Mouse (Mus musculus): ENCODE results near the gene Opcml. TPM values are rescaled to one million over a fixed set of nuclear protein-coding genes. Genes with fewer than 3 reads are reported as not detected.

Gene Opcml
- polyA plus RNA-seq, 1 experiment from 2014 or later, result 88.6 TPM

DNA sequence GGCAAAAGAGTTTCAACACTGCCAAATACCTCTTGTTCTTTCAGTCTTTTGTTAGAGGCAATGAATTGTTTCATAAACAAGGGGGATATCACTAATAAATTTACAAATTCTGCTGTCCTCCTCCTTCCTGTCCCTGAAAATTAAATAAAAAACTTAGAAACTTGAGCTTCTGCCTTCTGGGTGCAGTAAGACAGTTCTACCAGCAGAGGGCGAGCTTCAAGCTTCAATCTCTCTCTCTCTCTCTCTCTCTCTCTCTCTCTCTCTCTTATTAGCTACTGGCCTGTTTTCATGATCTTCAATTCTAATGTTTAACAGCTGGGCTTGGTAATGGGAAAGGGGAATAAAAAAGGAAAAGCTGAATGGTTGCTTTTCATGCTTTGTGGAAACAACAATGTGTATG, 615.2 kb downstream of the Opcml start:
- H3K9me3 ChIP-seq (ENCODE audit: control insufficient read depth, low read length), result no peaks in the 10 kb centered on the region
- no peaks in the 10 kb centered on the region for H3K27me3 ChIP-seq (replicated peaks; ENCODE audit: control insufficient read depth, insufficient read depth, low read length)
- no peak overlapping the region for H3K9ac ChIP-seq (replicated peaks; ENCODE audit: low read depth, low read length)
- WGBS, result 0% methylated on average over 1 of the region's 1 CpGs
- ATAC-seq, result no peak
- H3K4me2 ChIP-seq (ENCODE audit: low read length), result no peak overlapping the region; the same call in 1 of the 2 replicates
- H3K4me3 ChIP-seq (replicated peaks; ENCODE audit: low read length), result no peak overlapping the region
- no peak overlapping the region for H3K27ac ChIP-seq (ENCODE audit: low read length)
- H3K4me1 ChIP-seq (replicated peaks; ENCODE audit: control insufficient read depth, insufficient read depth, low read length), result peaks cover 23% of the 10 kb centered on the region
- no peaks in the 10 kb centered on the region for H3K36me3 ChIP-seq (ENCODE audit: control insufficient read depth, insufficient read depth)

GRCm38 (mm10) chr9:28420808-28421207, 630.2 kb downstream of the Opcml start:
- Histone ChIP-seq H3K27ac (ENCODE audit: low read length) (no peak overlapping the region), H3K27me3 (replicated peaks; ENCODE audit: control insufficient read depth, insufficient read depth, low read length) (no peaks in the 10 kb centered on the region), H3K9ac (replicated peaks; ENCODE audit: low read depth, low read length) (no peak overlapping the region), H3K4me2 (ENCODE audit: low read length) (no peak overlapping the region), H3K4me1 (replicated peaks; ENCODE audit: control insufficient read depth, insufficient read depth, low read length) (no peaks in the 10 kb centered on the region), H3K4me3 (replicated peaks; ENCODE audit: low read length) (no peak overlapping the region), H3K36me3 (ENCODE audit: control insufficient read depth, insufficient read depth) (no peaks in the 10 kb centered on the region), H3K9me3 (ENCODE audit: control insufficient read depth, low read length) (no peaks in the 10 kb centered on the region)
- WGBS, result 89% methylated on average over 5 of the region's 5 CpGs
- no peak for ATAC-seq

- no peak for ATAC-seq
- Histone ChIP-seq H3K4me1 (replicated peaks; ENCODE audit: control insufficient read depth, insufficient read depth, low read length) (no peaks in the 10 kb centered on the region), H3K36me3 (ENCODE audit: control insufficient read depth, insufficient read depth) (no peaks in the 10 kb centered on the region), H3K9me3 (ENCODE audit: control insufficient read depth, low read length) (no peaks in the 10 kb centered on the region), H3K4me3 (replicated peaks; ENCODE audit: low read length) (no peak overlapping the region), H3K4me2 (ENCODE audit: low read length) (no peak overlapping the region), H3K27me3 (replicated peaks; ENCODE audit: control insufficient read depth, insufficient read depth, low read length) (no peaks in the 10 kb centered on the region), H3K9ac (replicated peaks; ENCODE audit: low read depth, low read length) (no peak overlapping the region), H3K27ac (ENCODE audit: low read length) (no peak overlapping the region)
- WGBS, result 28% methylated on average over 12 of the region's 12 CpGs
Observed at GRCm38 (mm10) chr9:28423407-28423806, 632.8 kb downstream of the Opcml start.

GRCm38 (mm10) chr9:28432159-28432558, 641.6 kb downstream of the Opcml start:
- no peaks in the 10 kb centered on the region for H3K27me3 ChIP-seq (replicated peaks; ENCODE audit: control insufficient read depth, insufficient read depth, low read length)
- H3K9ac ChIP-seq (replicated peaks; ENCODE audit: low read depth, low read length), result no peak overlapping the region
- 12% methylated on average over 8 of the region's 8 CpGs for WGBS
- no peak overlapping the region for H3K4me3 ChIP-seq (replicated peaks; ENCODE audit: low read length)
- no peak for ATAC-seq
- no peak overlapping the region for H3K4me2 ChIP-seq (ENCODE audit: low read length)
- no peaks in the 10 kb centered on the region for H3K9me3 ChIP-seq (ENCODE audit: control insufficient read depth, low read length)
- no peaks in the 10 kb centered on the region for H3K4me1 ChIP-seq (replicated peaks; ENCODE audit: control insufficient read depth, insufficient read depth, low read length)
- H3K36me3 ChIP-seq (ENCODE audit: control insufficient read depth, insufficient read depth), result no peaks in the 10 kb centered on the region
- no peak overlapping the region for H3K27ac ChIP-seq (ENCODE audit: low read length)

DNA sequence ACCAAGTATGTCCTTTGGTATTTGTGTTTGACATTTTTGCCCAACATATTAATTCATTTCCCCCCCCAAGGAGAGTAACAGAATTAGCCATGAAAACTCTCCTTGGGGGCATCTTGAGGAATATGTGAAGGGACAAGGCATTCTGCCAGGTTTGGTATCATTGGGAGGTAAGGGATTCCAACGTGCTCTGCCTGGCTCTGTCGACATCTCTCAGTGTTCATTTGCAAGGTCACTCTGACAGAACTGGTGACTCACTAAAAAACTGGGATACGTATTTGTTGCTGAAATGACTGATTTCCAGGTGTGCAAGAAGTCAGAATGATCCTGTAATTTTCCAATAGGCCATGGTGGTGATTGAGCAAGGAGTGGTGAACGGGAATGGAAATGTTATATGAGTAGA, 648.2 kb downstream of the Opcml start:
- Histone ChIP-seq H3K4me2 (ENCODE audit: low read length) (no peak overlapping the region), H3K9me3 (ENCODE audit: control insufficient read depth, low read length) (no peaks in the 10 kb centered on the region), H3K27ac (ENCODE audit: low read length) (no peak overlapping the region), H3K9ac (replicated peaks; ENCODE audit: low read depth, low read length) (no peak overlapping the region), H3K4me3 (replicated peaks; ENCODE audit: low read length) (no peak overlapping the region), H3K36me3 (ENCODE audit: control insufficient read depth, insufficient read depth) (no peaks in the 10 kb centered on the region), H3K27me3 (replicated peaks; ENCODE audit: control insufficient read depth, insufficient read depth, low read length) (no peaks in the 10 kb centered on the region), H3K4me1 (replicated peaks; ENCODE audit: control insufficient read depth, insufficient read depth, low read length) (peaks cover 13% of the 10 kb centered on the region)
- no peak for ATAC-seq
- 82% methylated on average over 4 of the region's 4 CpGs for WGBS

DNA sequence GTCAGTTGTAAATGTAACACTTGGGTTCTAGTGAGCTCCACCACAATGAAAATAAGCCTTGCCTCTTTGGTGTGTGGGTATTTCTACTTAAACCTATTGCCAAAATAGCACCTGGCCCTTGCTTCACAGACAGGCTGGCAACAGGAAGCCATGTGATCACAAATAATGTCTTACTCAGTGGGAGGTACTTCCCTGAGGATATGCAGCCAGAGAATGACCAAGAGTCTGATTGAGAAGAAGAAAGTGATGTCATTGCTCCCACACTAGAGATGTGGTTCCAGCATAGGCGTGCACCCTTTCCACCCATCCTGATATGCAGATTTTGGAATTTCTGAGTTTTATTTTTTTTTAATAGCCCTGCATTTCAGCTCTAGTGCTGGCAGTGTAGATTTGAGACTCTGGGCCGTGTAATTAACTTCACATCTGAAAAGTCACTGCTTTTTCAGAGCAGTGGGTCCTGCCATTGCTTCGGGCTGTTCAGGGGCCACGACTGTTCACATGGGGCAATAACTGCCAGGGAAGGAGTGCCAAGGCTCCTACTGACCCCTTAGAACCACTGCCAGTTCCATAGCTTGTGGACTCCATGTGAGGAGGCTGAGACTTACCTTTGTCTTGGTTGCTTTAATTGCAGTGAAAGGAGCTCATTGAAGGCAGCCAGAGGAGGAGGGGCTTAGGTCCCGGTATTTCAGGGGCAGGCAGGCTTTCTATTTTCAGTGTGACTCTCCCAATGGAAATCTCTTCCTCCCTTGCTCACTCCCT, 649.0 kb downstream of the Opcml start:
- peak; percentile 84 for ATAC-seq
- H3K27ac ChIP-seq (ENCODE audit: low read length), result no peak overlapping the region

GRCm38 (mm10) chr9:28440192-28440795, 649.7 kb downstream of the Opcml start:
- Histone ChIP-seq H3K27ac (ENCODE audit: low read length) (peak overlapping the region; percentile 22; the same call in 1 of the 2 replicates), H3K4me2 (ENCODE audit: low read length) (peak overlapping the region; percentile 17; the same call in 1 of the 2 replicates), H3K4me3 (replicated peaks; ENCODE audit: low read length) (no peak overlapping the region), H3K9me3 (ENCODE audit: control insufficient read depth, low read length) (no peaks in the 10 kb centered on the region), H3K9ac (replicated peaks; ENCODE audit: low read depth, low read length) (no peak overlapping the region), H3K36me3 (ENCODE audit: control insufficient read depth, insufficient read depth) (no peaks in the 10 kb centered on the region), H3K27me3 (replicated peaks; ENCODE audit: control insufficient read depth, insufficient read depth, low read length) (no peaks in the 10 kb centered on the region), H3K4me1 (replicated peaks; ENCODE audit: control insufficient read depth, insufficient read depth, low read length) (peaks cover 23% of the 10 kb centered on the region)
- peak; percentile 73 for ATAC-seq
- 12% methylated on average over 3 of the region's 3 CpGs for WGBS

More for the DNA sequence above, 649.0 kb downstream of the Opcml start:
- Histone ChIP-seq H3K9ac (replicated peaks; ENCODE audit: low read depth, low read length) (no peak overlapping the region), H3K36me3 (ENCODE audit: control insufficient read depth, insufficient read depth) (no peaks in the 10 kb centered on the region), H3K4me3 (replicated peaks; ENCODE audit: low read length) (no peak overlapping the region), H3K27me3 (replicated peaks; ENCODE audit: control insufficient read depth, insufficient read depth, low read length) (no peaks in the 10 kb centered on the region), H3K4me2 (ENCODE audit: low read length) (no peak overlapping the region), H3K4me1 (replicated peaks; ENCODE audit: control insufficient read depth, insufficient read depth, low read length) (peaks cover 17% of the 10 kb centered on the region), H3K9me3 (ENCODE audit: control insufficient read depth, low read length) (no peaks in the 10 kb centered on the region)
- WGBS, result 31% methylated on average over 5 of the region's 5 CpGs

- Histone ChIP-seq H3K4me1 (replicated peaks; ENCODE audit: control insufficient read depth, insufficient read depth, low read length) (peaks cover 21% of the 10 kb centered on the region), H3K27me3 (replicated peaks; ENCODE audit: control insufficient read depth, insufficient read depth, low read length) (no peaks in the 10 kb centered on the region), H3K36me3 (ENCODE audit: control insufficient read depth, insufficient read depth) (no peaks in the 10 kb centered on the region), H3K9ac (replicated peaks; ENCODE audit: low read depth, low read length) (no peak overlapping the region), H3K4me2 (ENCODE audit: low read length) (no peak overlapping the region), H3K9me3 (ENCODE audit: control insufficient read depth, low read length) (no peaks in the 10 kb centered on the region), H3K4me3 (replicated peaks; ENCODE audit: low read length) (no peak overlapping the region), H3K27ac (ENCODE audit: low read length) (peak overlapping the region; percentile 58; the same call in 1 of the 2 replicates)
- WGBS, result 31% methylated on average over 3 of the region's 3 CpGs
- ATAC-seq, result peak; percentile 63
Observed at GRCm38 (mm10) chr9:28444485-28444884, 653.9 kb downstream of the Opcml start.

DNA sequence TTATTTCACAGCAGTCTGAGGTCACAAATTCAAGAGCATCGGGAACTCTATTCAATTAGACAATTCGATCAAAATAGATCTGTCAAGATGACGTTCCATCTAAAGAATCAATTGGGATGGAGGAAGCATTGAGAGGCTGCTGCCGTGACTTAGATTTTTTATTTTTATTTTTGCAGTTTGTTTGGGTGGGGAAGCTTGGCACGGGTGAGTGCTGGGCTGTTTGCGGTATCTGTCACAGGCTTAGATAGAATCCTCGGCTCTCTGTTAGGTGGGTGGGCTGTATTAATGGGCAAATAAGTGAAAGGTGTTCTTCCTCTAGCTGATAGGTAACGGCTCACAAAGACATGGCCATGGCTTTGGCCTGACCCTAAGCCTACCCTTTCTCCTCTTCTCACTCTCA, 654.4 kb downstream of the Opcml start:
- no peak overlapping the region for H3K4me3 ChIP-seq (replicated peaks; ENCODE audit: low read length)
- H3K4me2 ChIP-seq (ENCODE audit: low read length), result 0 out of 2 replicates have a peak overlapping the region, but pooled peaks have one; percentile 7
- peak overlapping the region; percentile 29 for H3K27ac ChIP-seq (ENCODE audit: low read length)
- no peaks in the 10 kb centered on the region for H3K9me3 ChIP-seq (ENCODE audit: control insufficient read depth, low read length)
- H3K9ac ChIP-seq (replicated peaks; ENCODE audit: low read depth, low read length), result no peak overlapping the region
- 21% methylated on average over 8 of the region's 8 CpGs for WGBS
- peaks cover 16% of the 10 kb centered on the region for H3K4me1 ChIP-seq (replicated peaks; ENCODE audit: control insufficient read depth, insufficient read depth, low read length)
- peak; percentile 16; the same call in 1 of the 2 replicates for ATAC-seq
- H3K36me3 ChIP-seq (ENCODE audit: control insufficient read depth, insufficient read depth), result no peaks in the 10 kb centered on the region
- H3K27me3 ChIP-seq (replicated peaks; ENCODE audit: control insufficient read depth, insufficient read depth, low read length), result no peaks in the 10 kb centered on the region
